Mouse (Mus musculus) liver, adult 2 months (tissue): Measurements from ENCODE around the gene Kcnk7. TPM values are rescaled to one million over a fixed set of nuclear protein-coding genes. Genes with fewer than 3 reads are reported as not detected.
A peak's percentile ranks its signal among the peaks of the same experiment; 100 is the strongest.

Experiments
- DNase-seq: peaks from one replicate; pipeline ENCODE4 v3.0.0-alpha.2; 2011; ENCODE audit warnings: low read depth, low spot score; ENCODE audit errors: extremely low read depth
- H3K27ac ChIP-seq: fragments of 200-500 bp; replicated peaks from 2 replicates; pipeline ENCODE4 v1.5.1; 2012; ENCODE audit warnings: low read depth, mild to moderate bottlenecking, control low read depth, inconsistent platforms, low read length; ENCODE audit not compliant: insufficient read depth
- H3K27me3 ChIP-seq: fragments of 200-500 bp; 2 replicates; pipeline ENCODE4 v1.6.1; 2012; ENCODE audit warnings: mild to moderate bottlenecking, moderate library complexity, low read length, inconsistent platforms; ENCODE audit not compliant: control insufficient read depth, insufficient read depth
- H3K36me3 ChIP-seq: fragments of 200-500 bp; 2 replicates; pipeline ENCODE4 v1.6.1; 2012; ENCODE audit warnings: low read length, inconsistent platforms; ENCODE audit not compliant: control insufficient read depth, insufficient read depth
- H3K4me1 ChIP-seq: fragments of 200-500 bp; 2 replicates; pipeline ENCODE4 v1.6.1; 2011; ENCODE audit warnings: low read length; ENCODE audit not compliant: control insufficient read depth, insufficient read depth
- H3K4me3 ChIP-seq: fragments of 200-500 bp; 2 replicates; pipeline ENCODE4 v1.5.1; 2011; ENCODE audit warnings: low read depth, mild to moderate bottlenecking, control low read depth, low read length, moderate library complexity; ENCODE audit not compliant: insufficient read depth
- H3K79me2 ChIP-seq: fragments of 200-500 bp; 2 replicates; pipeline ENCODE4 v1.6.1; 2012; ENCODE audit warnings: inconsistent platforms, mild to moderate bottlenecking, low read length, moderate library complexity; ENCODE audit not compliant: control insufficient read depth, insufficient read depth
- H3K9ac ChIP-seq: fragments of 200-500 bp; 2 replicates; pipeline ENCODE4 v1.6.1; 2012; ENCODE audit warnings: low read depth, mild to moderate bottlenecking, control low read depth, inconsistent platforms, low read length
- CTCF ChIP-seq: fragments of 200-500 bp; IDR thresholded peaks from 2 replicates; pipeline ENCODE4 v1.5.1; 2011; ENCODE audit warnings: low read depth, low read length, control low read depth
- POLR2A ChIP-seq: fragments of 200-500 bp; IDR thresholded peaks from 2 replicates; pipeline ENCODE4 v1.6.1; 2011; ENCODE audit warnings: low read length, control low read depth; ENCODE audit not compliant: insufficient read depth; ENCODE audit errors: extremely low read depth
- WGBS: fragments of 180-500 bp; shearing (Covaris S2); methylation state at CpG from one replicate; pipeline ENCODE4 v1.1.7; 2018; 5-methylcytosine and 5-hydroxymethylcytosine counted together
- polyA plus RNA-seq: library from polyadenylated mRNA; depleted of rRNA; stranded (reverse); fragments of >200 nt; gene quantifications from 2 replicates; pipeline ENCODE4 v1.2.3, GENCODE M21; 2012
- total RNA-seq: library from RNA; depleted of rRNA; stranded (reverse); fragments of >200 nt; gene quantifications from 2 replicates; pipeline ENCODE4 v1.2.3, GENCODE M21; 2014

Kcnk7 gene
- total and polyA plus RNA-seq, 2 experiments: not detected

GRCm38 (mm10) chr19:5728631-5729443 is 24.7 kb downstream of the Kcnk7 start:
- Histone ChIP-seq H3K4me1 (peaks cover 21% of the 10 kb centered on the region), H3K79me2 (no peaks in the 10 kb centered on the region; the same call in 1 of the 2 replicates), H3K36me3 (no peaks in the 10 kb centered on the region), H3K9ac (peak overlapping the region; percentile 89), H3K27ac (peak overlapping the region; percentile 66), H3K4me3 (peak overlapping the region; percentile 88), H3K27me3 (no peaks in the 10 kb centered on the region)
- DNase-seq: peak; percentile 61
- 4% methylated on average over 37 of the region's 37 CpGs for WGBS
- no peak for TF ChIP-seq POLR2A
- TF ChIP-seq CTCF: no peak

DNA sequence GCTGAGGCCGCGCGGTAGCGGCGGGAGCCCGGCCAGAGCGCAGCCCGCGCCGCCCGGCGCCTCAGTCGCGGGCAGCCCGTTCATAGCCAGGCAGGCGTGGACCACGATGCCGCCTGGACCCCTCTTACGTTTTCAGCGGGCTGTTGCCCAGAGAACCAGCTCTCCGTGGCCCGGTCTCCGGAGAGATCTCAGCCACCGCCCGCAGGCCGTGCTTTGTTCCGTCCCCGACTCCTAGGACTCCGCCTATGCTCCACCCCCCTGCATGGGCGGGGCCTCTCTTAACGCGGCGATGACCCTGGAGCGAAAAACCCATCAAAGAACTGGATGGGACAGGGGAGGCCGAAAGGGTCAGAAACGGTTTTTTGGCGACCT is 25.3 kb downstream of the Kcnk7 start, which contains the start of gene Fam89b:
TSS of gene Fam89b (minus strand) at position 210 of the 372 bp plus-strand sequence.
- WGBS: under 1% methylated on average over 37 of the region's 37 CpGs
- no peaks in the 10 kb centered on the region for H3K27me3 ChIP-seq
- no peaks in the 10 kb centered on the region; the same call in 1 of the 2 replicates for H3K79me2 ChIP-seq
- H3K4me3 ChIP-seq: peak within 1 kb of the TSS; percentile 88
- H3K4me1 ChIP-seq: peaks cover 18% of the 10 kb centered on the region
- no peak for TF ChIP-seq CTCF
- peak; percentile 76 for TF ChIP-seq POLR2A
- H3K27ac ChIP-seq: peak within 1 kb of the TSS; percentile 66
- peak; percentile 66 for DNase-seq
- peak within 1 kb of the TSS; percentile 89 for H3K9ac ChIP-seq
- H3K36me3 ChIP-seq: no peaks in the 10 kb centered on the region

GRCm38 (mm10) chr19:5730314-5731186 is 26.4 kb downstream of the Kcnk7 start:
- no peaks in the 10 kb centered on the region; the same call in 1 of the 2 replicates for H3K79me2 ChIP-seq
- no peak overlapping the region for H3K9ac ChIP-seq
- TF ChIP-seq POLR2A: no peak
- no peak for TF ChIP-seq CTCF
- H3K27me3 ChIP-seq: no peaks in the 10 kb centered on the region
- DNase-seq: no peak
- H3K36me3 ChIP-seq: no peaks in the 10 kb centered on the region
- H3K4me3 ChIP-seq: no peak overlapping the region
- WGBS: 82% methylated on average over 29 of the region's 29 CpGs
- H3K4me1 ChIP-seq: peaks cover 15% of the 10 kb centered on the region
- no peak overlapping the region for H3K27ac ChIP-seq

DNA sequence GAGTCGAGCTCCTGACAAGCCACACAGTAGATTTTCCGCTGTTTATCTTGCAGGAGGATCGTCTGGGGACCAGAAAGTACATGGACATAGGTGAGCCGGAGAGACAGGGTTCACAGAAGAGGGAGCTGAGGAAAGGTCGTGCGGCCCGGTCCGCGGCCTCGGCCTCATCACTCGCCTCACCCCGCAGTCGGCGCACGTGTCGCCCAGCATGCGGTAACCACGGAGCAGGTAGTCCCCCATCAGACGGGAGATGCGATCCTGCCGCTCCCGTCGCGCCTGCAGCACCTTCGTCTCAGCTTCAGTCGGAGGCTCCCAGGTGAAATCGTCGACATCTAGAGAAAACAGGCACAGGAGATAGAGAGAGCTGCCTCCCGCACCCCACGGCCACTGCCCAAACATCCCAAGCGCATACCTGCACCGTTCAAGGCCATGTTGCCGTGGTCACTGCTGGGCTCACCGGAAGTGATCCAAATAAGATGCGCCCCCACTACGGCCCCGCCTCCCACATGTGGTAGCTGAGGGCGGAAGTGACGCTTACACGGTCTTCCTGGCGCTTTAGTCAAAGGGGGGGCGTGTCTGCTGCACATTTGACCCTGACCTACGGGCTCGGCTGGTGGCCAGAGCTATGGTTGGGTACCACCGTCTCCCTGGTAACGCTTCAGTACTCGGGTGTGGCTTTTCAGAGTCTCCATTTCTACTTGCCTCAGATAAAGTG is 27.3 kb downstream of the Kcnk7 start:
- DNase-seq: peak; percentile 83
- no peaks in the 10 kb centered on the region for H3K36me3 ChIP-seq
- H3K9ac ChIP-seq: peak overlapping the region; percentile 67
- H3K79me2 ChIP-seq: no peaks in the 10 kb centered on the region; the same call in 1 of the 2 replicates
- under 1% methylated on average over 47 of the region's 47 CpGs for WGBS
- H3K27ac ChIP-seq: peak overlapping the region; percentile 2; the same call in 1 of the 2 replicates
- H3K4me3 ChIP-seq: peak overlapping the region; percentile 75
- H3K27me3 ChIP-seq: no peaks in the 10 kb centered on the region
- peaks cover 15% of the 10 kb centered on the region for H3K4me1 ChIP-seq
- TF ChIP-seq CTCF (no peak), POLR2A (peak; percentile 63)

GRCm38 (mm10) chr19:5734325-5734724 is 30.2 kb downstream of the Kcnk7 start:
- no peaks in the 10 kb centered on the region for H3K27me3 ChIP-seq
- 78% methylated on average over 9 of the region's 9 CpGs for WGBS
- no peak for DNase-seq

More at GRCm38 (mm10) chr19:5734325-5734724, 30.2 kb downstream of the Kcnk7 start:
- Histone ChIP-seq H3K79me2 (no peaks in the 10 kb centered on the region; the same call in 1 of the 2 replicates), H3K4me3 (no peak overlapping the region), H3K4me1 (peaks cover 7% of the 10 kb centered on the region; the same call in 1 of the 2 replicates), H3K27ac (no peak overlapping the region), H3K36me3 (no peaks in the 10 kb centered on the region), H3K9ac (no peak overlapping the region)
- TF ChIP-seq CTCF (no peak), POLR2A (no peak)
